Mouse (Mus musculus): Measurements from ENCODE around the gene Esd. TPM values are rescaled to one million over a fixed set of nuclear protein-coding genes. Genes with fewer than 3 reads are reported as not detected.
A peak's percentile ranks its signal among the peaks of the same experiment; 100 is the strongest.

Gene Esd
- total and polyA plus RNA-seq, 2 experiments from 2014 or later, result 287 to 352 TPM

DNA sequence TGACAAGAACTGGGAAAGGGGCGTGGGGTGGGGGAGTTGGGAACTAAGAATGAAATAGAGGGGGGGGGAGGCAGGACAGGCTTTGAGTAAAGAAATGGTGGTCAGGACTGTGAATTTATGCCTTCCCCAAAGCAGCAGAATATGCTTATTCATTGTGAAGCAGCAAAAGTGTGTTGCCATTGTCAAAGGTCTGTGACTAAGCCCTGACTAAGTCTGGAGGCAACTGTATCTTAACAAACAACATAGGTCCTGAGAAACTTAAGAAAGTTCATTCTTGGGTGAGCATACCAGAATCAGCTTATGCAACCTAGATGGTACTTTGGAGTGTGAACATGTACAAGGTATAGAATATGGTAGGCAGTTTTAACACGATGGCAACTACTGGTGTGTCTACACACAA is 1.3 kb downstream of the Esd start:
- Histone ChIP-seq H3K4me1 (ENCODE audit: control insufficient read depth, insufficient read depth) (peaks cover 11% of the 10 kb centered on the region), H3K4me2 (ENCODE audit: low read depth, low read length) (peak overlapping the region; percentile 77), H3K9me3 (replicated peaks; ENCODE audit: control insufficient read depth, low read length) (no peaks in the 10 kb centered on the region), H3K27me3 (ENCODE audit: control insufficient read depth, insufficient read depth, low read length) (no peaks in the 10 kb centered on the region), H3K9ac (replicated peaks; ENCODE audit: low read depth, low read length) (no peak overlapping the region), H3K36me3 (replicated peaks; ENCODE audit: control insufficient read depth, insufficient read depth, low read length) (peaks cover 28% of the 10 kb centered on the region), H3K27ac (ENCODE audit: low read depth) (no peak overlapping the region), H3K4me3 (ENCODE audit: low read depth, low read length) (peak overlapping the region; percentile 82; the same call in 1 of the 2 replicates)
- DNase-seq (ENCODE audit: low spot score) (no peak), ATAC-seq (ENCODE audit: insufficient read depth, low read depth) (no peak)
- WGBS, result 75% methylated on average over 2 of the region's 2 CpGs
- no peak for TF ChIP-seq EP300 (IDR thresholded peaks at IDR 0.05; ENCODE audit: low read depth)
- TF ChIP-seq CTCF (IDR thresholded peaks at IDR 0.05; ENCODE audit: low read depth), result no peak

DNA sequence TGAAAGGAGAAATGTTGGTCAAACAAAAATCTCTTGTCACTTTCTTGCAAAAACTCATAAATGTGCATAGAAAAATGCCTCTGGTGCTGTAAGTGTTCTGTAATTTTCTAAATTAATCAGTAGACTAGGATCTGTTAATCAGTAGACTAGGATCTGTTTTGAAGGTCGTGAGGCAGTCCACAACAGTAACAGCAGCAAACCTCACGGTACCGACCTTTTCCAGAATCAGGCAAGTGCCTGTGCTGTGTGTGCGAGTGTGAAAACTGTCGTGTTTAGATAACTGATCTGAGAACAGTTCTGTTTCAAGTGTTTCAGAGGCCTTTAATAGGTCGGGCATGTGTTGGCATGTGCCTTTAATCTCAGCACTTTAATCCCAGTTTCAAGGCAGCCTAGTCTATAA is 3.4 kb downstream of the Esd start:
- no peak for TF ChIP-seq EP300 (IDR thresholded peaks at IDR 0.05; ENCODE audit: low read depth)
- no peak for TF ChIP-seq CTCF (IDR thresholded peaks at IDR 0.05; ENCODE audit: low read depth)

DNA sequence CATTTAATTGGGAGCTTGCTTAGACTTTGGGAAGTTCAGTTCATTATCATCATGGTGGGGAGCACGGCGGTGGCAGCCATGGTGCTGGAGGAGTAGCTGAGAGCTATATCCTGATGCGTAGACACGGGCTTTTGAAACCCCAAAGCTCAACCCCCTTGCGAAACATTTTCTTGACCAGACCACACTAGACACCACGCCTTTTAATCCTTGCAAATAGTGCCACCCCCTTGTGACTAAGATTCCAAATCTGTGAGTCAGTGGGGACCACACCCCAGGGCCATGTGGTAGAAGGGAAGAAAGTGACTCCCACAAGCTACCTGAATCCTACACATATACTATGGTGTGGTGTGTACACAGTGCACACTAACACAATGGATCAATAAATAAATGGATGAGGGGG is 4.8 kb downstream of the Esd start:
- DNase-seq (ENCODE audit: low spot score) (no peak), ATAC-seq (ENCODE audit: insufficient read depth, low read depth) (no peak)
- Histone ChIP-seq H3K9ac (replicated peaks; ENCODE audit: low read depth, low read length) (no peak overlapping the region), H3K4me2 (ENCODE audit: low read depth, low read length) (no peak overlapping the region), H3K9me3 (replicated peaks; ENCODE audit: control insufficient read depth, low read length) (no peaks in the 10 kb centered on the region), H3K4me1 (ENCODE audit: control insufficient read depth, insufficient read depth) (peaks cover 11% of the 10 kb centered on the region), H3K4me3 (ENCODE audit: low read depth, low read length) (no peak overlapping the region), H3K36me3 (replicated peaks; ENCODE audit: control insufficient read depth, insufficient read depth, low read length) (peaks cover 62% of the 10 kb centered on the region), H3K27me3 (ENCODE audit: control insufficient read depth, insufficient read depth, low read length) (no peaks in the 10 kb centered on the region), H3K27ac (ENCODE audit: low read depth) (no peak overlapping the region)
- 98% methylated on average over 6 of the region's 6 CpGs for WGBS
- TF ChIP-seq EP300 (IDR thresholded peaks at IDR 0.05; ENCODE audit: low read depth), result no peak
- TF ChIP-seq CTCF (IDR thresholded peaks at IDR 0.05; ENCODE audit: low read depth), result no peak

More for the DNA sequence above, 3.4 kb downstream of the Esd start:
- H3K36me3 ChIP-seq (replicated peaks; ENCODE audit: control insufficient read depth, insufficient read depth, low read length), result peaks cover 48% of the 10 kb centered on the region
- no peaks in the 10 kb centered on the region for H3K9me3 ChIP-seq (replicated peaks; ENCODE audit: control insufficient read depth, low read length)
- H3K4me3 ChIP-seq (ENCODE audit: low read depth, low read length), result no peak overlapping the region
- peaks cover 11% of the 10 kb centered on the region for H3K4me1 ChIP-seq (ENCODE audit: control insufficient read depth, insufficient read depth)
- DNase-seq (ENCODE audit: low spot score) (no peak), ATAC-seq (ENCODE audit: insufficient read depth, low read depth) (no peak)
- WGBS, result 36% methylated on average over 6 of the region's 6 CpGs
- no peak overlapping the region for H3K27ac ChIP-seq (ENCODE audit: low read depth)
- no peaks in the 10 kb centered on the region for H3K27me3 ChIP-seq (ENCODE audit: control insufficient read depth, insufficient read depth, low read length)
- H3K4me2 ChIP-seq (ENCODE audit: low read depth, low read length), result no peak overlapping the region
- no peak overlapping the region for H3K9ac ChIP-seq (replicated peaks; ENCODE audit: low read depth, low read length)

DNA sequence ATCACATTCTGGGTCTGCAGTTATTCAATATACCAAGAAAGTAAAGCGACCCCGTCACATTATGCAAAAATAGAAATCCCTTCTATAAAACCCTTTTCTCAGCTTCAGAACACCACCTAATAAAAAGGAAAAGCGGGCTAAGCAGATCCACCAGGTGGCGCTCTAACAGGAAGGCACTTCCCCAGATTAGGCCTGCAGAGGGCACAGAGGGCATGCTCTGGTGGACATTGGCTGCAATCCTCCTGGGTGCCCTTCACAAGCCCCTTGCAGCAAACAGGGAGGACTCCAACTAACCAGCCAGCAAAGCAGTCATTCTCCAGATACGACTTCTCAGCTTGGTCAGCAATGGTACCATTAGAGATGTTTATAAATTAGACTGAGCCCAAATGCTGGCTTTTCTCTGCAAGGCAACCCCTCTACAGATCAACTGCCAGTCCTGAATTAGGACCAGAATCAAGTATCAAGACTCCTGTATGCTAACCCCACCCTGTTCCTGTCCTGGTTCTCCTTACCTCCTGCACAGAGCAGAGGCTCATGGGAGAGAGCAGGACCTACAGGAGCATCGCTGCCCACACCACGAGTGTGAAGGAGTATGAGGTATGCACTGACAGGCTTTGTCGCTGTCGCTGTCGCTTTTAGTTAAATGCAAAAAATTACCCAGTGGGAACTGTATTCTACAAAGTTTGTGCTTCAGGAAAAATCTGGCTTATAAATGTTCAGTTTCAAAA is 32.3 kb downstream of the Esd start:
- DNase-seq (ENCODE audit: low spot score) (peak; percentile 81), ATAC-seq (ENCODE audit: insufficient read depth, low read depth) (peak; percentile 91)
- Histone ChIP-seq H3K9me3 (replicated peaks; ENCODE audit: control insufficient read depth, low read length) (no peaks in the 10 kb centered on the region), H3K27me3 (ENCODE audit: control insufficient read depth, insufficient read depth, low read length) (no peaks in the 10 kb centered on the region), H3K4me2 (ENCODE audit: low read depth, low read length) (no peak overlapping the region), H3K36me3 (replicated peaks; ENCODE audit: control insufficient read depth, insufficient read depth, low read length) (peaks cover 21% of the 10 kb centered on the region), H3K4me1 (ENCODE audit: control insufficient read depth, insufficient read depth) (peaks cover 5% of the 10 kb centered on the region; the same call in 1 of the 2 replicates), H3K27ac (ENCODE audit: low read depth) (peak overlapping the region; percentile 65), H3K4me3 (ENCODE audit: low read depth, low read length) (no peak overlapping the region), H3K9ac (replicated peaks; ENCODE audit: low read depth, low read length) (no peak overlapping the region)
- TF ChIP-seq CTCF (IDR thresholded peaks at IDR 0.05; ENCODE audit: low read depth), result peak; percentile 96
- no peak for TF ChIP-seq EP300 (IDR thresholded peaks at IDR 0.05; ENCODE audit: low read depth)
- WGBS, result 54% methylated on average over 10 of the region's 10 CpGs

- WGBS, result 52% methylated on average over 1 of the region's 1 CpGs
- H3K4me3 ChIP-seq (ENCODE audit: low read depth, low read length), result no peak overlapping the region
- TF ChIP-seq CTCF (IDR thresholded peaks at IDR 0.05; ENCODE audit: low read depth) (no peak), EP300 (IDR thresholded peaks at IDR 0.05; ENCODE audit: low read depth) (no peak)
- H3K27ac ChIP-seq (ENCODE audit: low read depth), result no peak overlapping the region
- H3K36me3 ChIP-seq (replicated peaks; ENCODE audit: control insufficient read depth, insufficient read depth, low read length), result peaks cover 41% of the 10 kb centered on the region
- H3K9me3 ChIP-seq (replicated peaks; ENCODE audit: control insufficient read depth, low read length), result 0 out of 2 replicates have a peak, but pooled peaks cover 4% of the 10 kb centered on the region
- no peak for DNase-seq (ENCODE audit: low spot score)
- H3K4me2 ChIP-seq (ENCODE audit: low read depth, low read length), result no peak overlapping the region
- no peak overlapping the region for H3K9ac ChIP-seq (replicated peaks; ENCODE audit: low read depth, low read length)
- no peak for ATAC-seq (ENCODE audit: insufficient read depth, low read depth)
- peaks cover 5% of the 10 kb centered on the region; the same call in 1 of the 2 replicates for H3K4me1 ChIP-seq (ENCODE audit: control insufficient read depth, insufficient read depth)
- no peaks in the 10 kb centered on the region for H3K27me3 ChIP-seq (ENCODE audit: control insufficient read depth, insufficient read depth, low read length)
Measured at GRCm38 (mm10) chr14:74767892-74768291, 35.8 kb downstream of the Esd start.
